Mouse (Mus musculus) limb, embryonic 14.5 days (tissue): ENCODE results near the gene Slc25a21. TPM values are rescaled to one million over a fixed set of nuclear protein-coding genes. Genes with fewer than 3 reads are reported as not detected.

ENCODE experiments used
- ATAC-seq: fragments of 200-750 bp; cut with Nextera tagmentation; 2 replicates; pipeline ENCODE4 v1.8.0; 2017; ENCODE audit warnings: low read depth, moderate number of reproducible peaks, moderate TSS enrichment; ENCODE audit not compliant: low FRiP score
- DNase-seq: peaks from one replicate; pipeline ENCODE4 v3.0.0-alpha.2; 2015; ENCODE audit warnings: low spot score
- H3K27ac ChIP-seq: fragments of 300-500 bp; sonication (generic); replicated peaks from 2 replicates; pipeline ENCODE4 v1.5.1; 2014; ENCODE audit warnings: low read depth, mild to moderate bottlenecking, low read length, moderate library complexity, mixed read lengths
- H3K27me3 ChIP-seq: fragments of 300-500 bp; sonication (generic); 2 replicates; pipeline ENCODE4 v1.6.1; 2014; ENCODE audit warnings: low read length, mixed read lengths; ENCODE audit not compliant: control insufficient read depth, insufficient read depth
- H3K36me3 ChIP-seq: fragments of 300-500 bp; sonication (generic); 2 replicates; pipeline ENCODE4 v1.6.1; 2014; ENCODE audit warnings: mild to moderate bottlenecking, low read length, moderate library complexity, mixed read lengths; ENCODE audit not compliant: control insufficient read depth, insufficient read depth
- H3K4me1 ChIP-seq: fragments of 300-500 bp; sonication (generic); 2 replicates; pipeline ENCODE4 v1.6.1; 2014; ENCODE audit warnings: antibody characterized with exemption, low read length, mixed read lengths; ENCODE audit not compliant: control insufficient read depth, insufficient read depth
- H3K4me2 ChIP-seq: fragments of 300-500 bp; sonication (generic); replicated peaks from 2 replicates; pipeline ENCODE4 v1.6.1; 2014; ENCODE audit warnings: low read depth, mild to moderate bottlenecking, low read length, moderate library complexity; ENCODE audit not compliant: severe bottlenecking
- H3K4me3 ChIP-seq: fragments of 300-500 bp; sonication (generic); replicated peaks from 2 replicates; pipeline ENCODE4 v1.5.1; 2014; ENCODE audit warnings: low read length
- H3K9ac ChIP-seq: fragments of 300-500 bp; sonication (generic); 2 replicates; pipeline ENCODE4 v1.6.1; 2014; ENCODE audit warnings: mild to moderate bottlenecking, low read depth, low read length, moderate library complexity; ENCODE audit not compliant: severe bottlenecking
- H3K9me3 ChIP-seq: fragments of 300-500 bp; sonication (generic); 2 replicates; pipeline ENCODE4 v1.6.1; 2016; ENCODE audit warnings: low read length; ENCODE audit not compliant: control insufficient read depth
- POLR2A ChIP-seq: fragments of 200-500 bp; IDR thresholded peaks from 2 replicates; pipeline ENCODE4 v1.8.0; 2012; ENCODE audit warnings: inconsistent platforms, mild to moderate bottlenecking, moderate library complexity, borderline replicate concordance; ENCODE audit not compliant: insufficient read depth, insufficient read length; ENCODE audit errors: extremely low read depth
- WGBS: fragments of 180-500 bp; shearing (Covaris S2); extraction: QIAGEN DNeasy Blood & Tissue Kit; methylation state at CpG from one replicate; pipeline ENCODE4 v1.1.7; 2014; 5-methylcytosine and 5-hydroxymethylcytosine counted together
- polyA plus RNA-seq, 2 experiments: library from polyadenylated mRNA; depleted of rRNA in 1 of 2; stranded (reverse) in 1 of 2; unstranded in 1 of 2; fragments of >200 nt; fragmentation: Nextera tagmentation in 1 of 2; extraction: Ambion mirVana in 1 of 2; gene quantifications; 2 replicates each; pipeline versions ENCODE4 v1.2.1 to v1.2.3; 2012 to 2014

Gene Slc25a21
- polyA plus RNA-seq, 2 experiments: 0.24 to 0.45 TPM

GRCm38 (mm10) chr12:56940861-56941260 lies 256.4 kb downstream of the Slc25a21 start:
- ATAC-seq: no peak
- no peak for DNase-seq
- Histone ChIP-seq H3K9me3 (no peaks in the 10 kb centered on the region), H3K4me1 (0 out of 2 replicates have a peak, but pooled peaks cover 2% of the 10 kb centered on the region), H3K27ac (no peak overlapping the region), H3K4me3 (no peak overlapping the region), H3K36me3 (no peaks in the 10 kb centered on the region), H3K4me2 (no peak overlapping the region), H3K27me3 (no peaks in the 10 kb centered on the region), H3K9ac (no peak overlapping the region)
- no peak for TF ChIP-seq POLR2A
- WGBS: 64% methylated on average over 3 of the region's 3 CpGs

DNA sequence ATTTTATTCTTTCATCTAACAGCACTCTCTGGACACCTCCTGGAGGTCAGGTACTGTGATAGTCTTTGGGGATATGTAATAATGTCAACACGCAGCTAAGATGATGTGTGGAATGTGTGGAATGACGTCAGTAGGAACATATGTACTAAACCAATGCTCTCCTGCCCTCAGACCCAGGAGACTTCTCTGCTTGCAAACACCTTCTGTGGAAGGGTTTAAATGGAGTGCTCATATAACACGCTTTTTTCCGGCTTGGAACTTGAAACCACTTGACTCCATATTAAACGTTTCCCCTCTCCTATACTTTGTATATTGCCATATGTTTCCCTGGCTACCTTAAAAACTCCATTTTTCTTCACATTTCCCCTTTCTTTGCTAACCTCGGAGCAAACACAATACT lies 279.1 kb downstream of the Slc25a21 start:
- WGBS: 29% methylated on average over 6 of the region's 6 CpGs
- H3K27ac ChIP-seq: no peak overlapping the region
- H3K9me3 ChIP-seq: no peaks in the 10 kb centered on the region
- TF ChIP-seq POLR2A: no peak
- peak; percentile 56 for DNase-seq
- H3K4me1 ChIP-seq: no peaks in the 10 kb centered on the region
- peak; percentile 71 for ATAC-seq
- no peaks in the 10 kb centered on the region for H3K27me3 ChIP-seq
- H3K36me3 ChIP-seq: no peaks in the 10 kb centered on the region
- H3K4me2 ChIP-seq: no peak overlapping the region
- H3K9ac ChIP-seq: no peak overlapping the region
- H3K4me3 ChIP-seq: no peak overlapping the region

- H3K4me3 ChIP-seq: no peak overlapping the region
- no peak for ATAC-seq
- H3K4me1 ChIP-seq: peaks cover 11% of the 10 kb centered on the region
- H3K36me3 ChIP-seq: no peaks in the 10 kb centered on the region
- H3K9me3 ChIP-seq: no peaks in the 10 kb centered on the region
- DNase-seq: no peak
- 64% methylated on average over 5 of the region's 5 CpGs for WGBS
- no peak for TF ChIP-seq POLR2A
- no peak overlapping the region for H3K4me2 ChIP-seq
- no peak overlapping the region for H3K27ac ChIP-seq
- H3K27me3 ChIP-seq: no peaks in the 10 kb centered on the region
- H3K9ac ChIP-seq: no peak overlapping the region
These were observed 290.8 kb downstream of the Slc25a21 start for GRCm38 (mm10) chr12:56906476-56906875.

- WGBS: 29% methylated on average over 9 of the region's 9 CpGs
- H3K27ac ChIP-seq: no peak overlapping the region
- ATAC-seq (peak; percentile 70), DNase-seq (peak; percentile 19)
- H3K4me3 ChIP-seq: no peak overlapping the region
- H3K9ac ChIP-seq: no peak overlapping the region
- peaks cover 11% of the 10 kb centered on the region for H3K4me1 ChIP-seq
- TF ChIP-seq POLR2A: no peak
- H3K4me2 ChIP-seq: 0 out of 2 replicates have a peak overlapping the region, but pooled peaks have one; percentile 2
- no peaks in the 10 kb centered on the region for H3K27me3 ChIP-seq
- H3K36me3 ChIP-seq: no peaks in the 10 kb centered on the region
- no peaks in the 10 kb centered on the region for H3K9me3 ChIP-seq
These were observed 291.5 kb downstream of the Slc25a21 start for GRCm38 (mm10) chr12:56905652-56906305.

GRCm38 (mm10) chr12:56905222-56905621 lies 292.1 kb downstream of the Slc25a21 start:
- WGBS: 22% methylated on average over 7 of the region's 7 CpGs
- 0 out of 2 replicates have a peak overlapping the region, but pooled peaks have one; percentile 2 for H3K4me2 ChIP-seq

More at GRCm38 (mm10) chr12:56905222-56905621, 292.1 kb downstream of the Slc25a21 start:
- no peak for TF ChIP-seq POLR2A
- peaks cover 11% of the 10 kb centered on the region for H3K4me1 ChIP-seq
- H3K9ac ChIP-seq: no peak overlapping the region
- ATAC-seq (peak; percentile 48; the same call in 1 of the 2 replicates), DNase-seq (peak; percentile 17)
- H3K4me3 ChIP-seq: no peak overlapping the region
- no peak overlapping the region for H3K27ac ChIP-seq
- H3K9me3 ChIP-seq: no peaks in the 10 kb centered on the region
- H3K36me3 ChIP-seq: no peaks in the 10 kb centered on the region
- no peaks in the 10 kb centered on the region for H3K27me3 ChIP-seq
